Mouse (Mus musculus) kidney, embryonic 14.5 days (tissue): ENCODE data around the gene 6430531B16Rik. TPM values are rescaled to one million over a fixed set of nuclear protein-coding genes. Genes with fewer than 3 reads are reported as not detected.
A peak's percentile ranks its signal among the peaks of the same experiment; 100 is the strongest.

Experiments used
- ATAC-seq: fragments of 200-750 bp; cut with Nextera tagmentation; 2 replicates; pipeline ENCODE4 v1.8.0; 2017; ENCODE audit warnings: moderate number of reproducible peaks, mild to moderate bottlenecking, moderate TSS enrichment, moderate library complexity; ENCODE audit not compliant: low FRiP score, low TSS enrichment
- H3K27ac ChIP-seq: fragments of 300-500 bp; sonication (generic); 2 replicates; pipeline ENCODE4 v1.5.1; 2014; ENCODE audit warnings: low read depth, mild to moderate bottlenecking, low read length, moderate library complexity, mixed read lengths
- H3K27me3 ChIP-seq: fragments of 300-500 bp; sonication (generic); 2 replicates; pipeline ENCODE4 v1.6.1; 2014; ENCODE audit warnings: mild to moderate bottlenecking, low read length; ENCODE audit not compliant: control insufficient read depth, insufficient read depth
- H3K36me3 ChIP-seq: fragments of 300-500 bp; sonication (generic); 2 replicates; pipeline ENCODE4 v1.6.1; 2014; ENCODE audit warnings: low read length, mixed read lengths; ENCODE audit not compliant: control insufficient read depth, insufficient read depth
- H3K4me1 ChIP-seq: fragments of 300-500 bp; sonication (generic); 2 replicates; pipeline ENCODE4 v1.6.1; 2014; ENCODE audit warnings: low read length, mixed read lengths; ENCODE audit not compliant: control insufficient read depth, insufficient read depth
- H3K4me2 ChIP-seq: fragments of 300-500 bp; sonication (generic); replicated peaks from 2 replicates; pipeline ENCODE4 v1.6.1; 2014; ENCODE audit warnings: low read depth, mild to moderate bottlenecking, low read length
- H3K4me3 ChIP-seq: fragments of 300-500 bp; sonication (generic); 2 replicates; pipeline ENCODE4 v1.5.1; 2014; ENCODE audit warnings: mild to moderate bottlenecking, low read length
- H3K9ac ChIP-seq: fragments of 300-500 bp; sonication (generic); 2 replicates; pipeline ENCODE4 v1.6.1; 2014; ENCODE audit warnings: low read depth, mild to moderate bottlenecking, low read length, moderate library complexity
- H3K9me3 ChIP-seq: fragments of 300-500 bp; sonication (generic); 2 replicates; pipeline ENCODE4 v1.6.1; 2016; ENCODE audit warnings: low read length; ENCODE audit not compliant: control insufficient read depth
- WGBS: fragments of 180-500 bp; shearing (Covaris S2); extraction: QIAGEN DNeasy Blood & Tissue Kit; methylation state at CpG from one replicate; pipeline ENCODE4 v1.1.7; 2014; 5-methylcytosine and 5-hydroxymethylcytosine counted together
- polyA plus RNA-seq: library from polyadenylated mRNA; unstranded; fragments of >200 nt; fragmentation: Nextera tagmentation; extraction: Ambion mirVana; gene quantifications from 2 replicates; pipeline ENCODE4 v1.2.1, GENCODE M21; 2014

Gene 6430531B16Rik
- polyA plus RNA-seq, 1 experiment from 2014 or later: 0.55 TPM

DNA sequence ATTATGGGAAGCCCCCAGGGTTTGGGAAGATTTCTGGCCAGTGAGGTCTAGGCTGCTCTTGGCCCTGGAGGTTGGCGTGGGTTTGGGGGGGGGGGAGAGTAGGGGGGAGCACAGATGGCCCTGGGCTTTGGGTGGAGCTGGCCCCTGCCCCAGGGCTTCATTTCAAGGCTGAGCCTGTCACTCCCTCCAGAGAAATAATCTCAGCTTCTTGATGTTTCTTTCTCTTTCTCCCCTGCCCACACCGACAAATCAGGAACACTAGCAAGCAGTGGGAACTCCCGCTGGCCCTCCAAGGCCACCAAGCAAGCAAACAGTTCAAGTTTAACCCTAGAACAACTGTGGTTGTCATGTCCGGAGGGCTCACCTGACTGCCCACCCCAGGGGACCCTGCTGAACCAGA is 14.7 kb downstream of the 6430531B16Rik start:
- Histone ChIP-seq H3K27me3 (no peaks in the 10 kb centered on the region), H3K4me3 (no peak overlapping the region), H3K36me3 (no peaks in the 10 kb centered on the region), H3K4me1 (no peaks in the 10 kb centered on the region), H3K9ac (no peak overlapping the region), H3K4me2 (no peak overlapping the region), H3K9me3 (no peaks in the 10 kb centered on the region), H3K27ac (no peak overlapping the region)
- 60% methylated on average over 4 of the region's 4 CpGs for WGBS
- ATAC-seq: no peak

DNA sequence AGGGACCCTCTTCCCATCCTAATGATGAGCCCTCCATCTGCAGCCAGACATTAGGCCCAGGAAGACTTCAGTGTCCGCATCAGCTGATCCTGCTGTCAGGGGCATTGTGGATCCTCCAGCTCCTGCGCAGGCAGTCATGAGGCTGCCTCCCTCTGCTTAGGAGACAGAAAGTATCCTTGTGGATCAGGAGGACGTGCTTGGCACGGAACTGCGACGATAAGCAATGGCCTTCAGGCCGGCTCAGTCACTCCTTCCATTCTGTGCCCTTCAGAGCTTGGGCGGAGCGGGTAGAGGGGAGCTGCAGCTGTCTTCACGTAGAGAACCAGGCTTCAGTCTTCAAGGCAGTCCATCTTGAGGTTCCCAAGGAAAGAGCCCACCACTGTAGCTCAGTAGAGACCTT is 17.4 kb downstream of the 6430531B16Rik start:
- H3K9ac ChIP-seq: no peak overlapping the region
- no peak overlapping the region for H3K27ac ChIP-seq
- H3K27me3 ChIP-seq: no peaks in the 10 kb centered on the region; the same call in 1 of the 2 replicates
- ATAC-seq: no peak
- H3K4me3 ChIP-seq: no peak overlapping the region
- no peaks in the 10 kb centered on the region for H3K4me1 ChIP-seq
- WGBS: 88% methylated on average over 10 of the region's 10 CpGs
- no peaks in the 10 kb centered on the region for H3K36me3 ChIP-seq
- no peak overlapping the region for H3K4me2 ChIP-seq
- H3K9me3 ChIP-seq: no peaks in the 10 kb centered on the region

DNA sequence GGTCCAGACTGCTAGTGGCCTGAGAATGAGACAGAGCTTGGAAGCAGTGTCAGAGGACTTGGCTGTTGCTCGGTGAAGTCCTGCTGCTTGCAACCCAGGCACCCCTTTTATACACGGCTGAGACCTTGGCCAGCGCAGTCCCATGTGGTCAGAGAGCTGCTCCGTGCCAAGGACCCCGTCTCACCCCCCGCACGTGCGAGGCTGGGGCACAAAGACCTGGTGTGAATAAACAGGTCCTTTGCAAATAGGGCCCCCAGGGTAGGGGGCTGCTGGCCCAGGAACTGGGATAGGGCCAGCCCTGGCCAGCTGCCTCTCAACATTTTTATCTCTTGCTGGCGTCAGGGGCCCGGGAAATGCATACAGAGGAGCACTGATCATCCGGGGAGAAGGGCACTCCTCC is 20.6 kb downstream of the 6430531B16Rik start:
- WGBS: 44% methylated on average over 11 of the region's 11 CpGs
- Histone ChIP-seq H3K4me2 (no peak overlapping the region), H3K27me3 (no peaks in the 10 kb centered on the region; the same call in 1 of the 2 replicates), H3K27ac (no peak overlapping the region), H3K4me3 (no peak overlapping the region), H3K9me3 (no peaks in the 10 kb centered on the region), H3K36me3 (no peaks in the 10 kb centered on the region), H3K9ac (no peak overlapping the region), H3K4me1 (no peaks in the 10 kb centered on the region)
- ATAC-seq: no peak

DNA sequence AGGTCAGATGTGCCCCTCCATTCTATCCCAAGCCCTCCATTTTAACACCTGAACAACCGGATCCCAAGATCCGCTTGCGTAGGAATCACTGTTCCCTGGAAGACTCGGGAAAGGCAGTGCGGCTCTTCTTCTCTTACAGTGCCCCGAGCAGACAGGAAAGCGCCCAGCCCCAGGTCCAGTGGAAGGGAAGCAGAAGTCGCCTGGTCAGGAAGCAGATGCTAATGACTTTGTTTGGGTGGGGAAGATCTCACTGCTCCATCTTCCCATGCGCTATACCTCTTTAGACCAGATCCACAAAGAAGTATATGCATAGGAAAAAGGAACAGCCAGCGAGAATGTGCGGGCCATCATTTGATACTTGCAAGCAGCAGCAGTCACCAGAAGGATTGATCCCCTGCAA is 21.1 kb downstream of the 6430531B16Rik start:
- 59% methylated on average over 11 of the region's 11 CpGs for WGBS

DNA sequence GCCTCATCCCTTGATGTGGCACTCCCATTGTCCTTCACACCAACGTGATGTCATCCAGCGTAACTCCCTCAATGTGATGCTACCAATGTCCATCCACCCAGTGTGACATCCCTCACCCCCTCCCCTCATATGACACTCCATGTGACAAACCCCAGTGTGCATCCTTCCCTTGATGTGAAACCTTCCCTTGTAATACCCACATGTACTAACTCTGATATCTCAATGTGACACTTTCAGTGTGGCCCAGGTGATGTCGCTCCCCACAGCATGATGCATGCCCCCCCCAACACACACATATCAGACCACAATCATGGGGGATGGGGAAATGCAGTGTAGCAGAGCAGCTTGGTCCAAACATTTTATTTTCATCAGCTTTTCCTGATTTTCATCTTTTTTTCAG is 21.9 kb downstream of the 6430531B16Rik start:
- no peak overlapping the region for H3K27ac ChIP-seq
- 76% methylated on average over 3 of the region's 3 CpGs for WGBS
- ATAC-seq: no peak
- no peaks in the 10 kb centered on the region for H3K9me3 ChIP-seq
- H3K36me3 ChIP-seq: no peaks in the 10 kb centered on the region
- no peak overlapping the region for H3K9ac ChIP-seq
- no peak overlapping the region for H3K4me2 ChIP-seq
- H3K4me3 ChIP-seq: no peak overlapping the region
- no peaks in the 10 kb centered on the region; the same call in 1 of the 2 replicates for H3K27me3 ChIP-seq
- no peaks in the 10 kb centered on the region for H3K4me1 ChIP-seq

More for the DNA sequence above, 21.1 kb downstream of the 6430531B16Rik start:
- H3K27ac ChIP-seq: no peak overlapping the region
- H3K4me3 ChIP-seq: no peak overlapping the region
- no peaks in the 10 kb centered on the region for H3K36me3 ChIP-seq
- H3K4me1 ChIP-seq: no peaks in the 10 kb centered on the region
- no peak overlapping the region for H3K4me2 ChIP-seq
- H3K9ac ChIP-seq: no peak overlapping the region
- ATAC-seq: no peak
- H3K9me3 ChIP-seq: no peaks in the 10 kb centered on the region
- H3K27me3 ChIP-seq: no peaks in the 10 kb centered on the region; the same call in 1 of the 2 replicates

DNA sequence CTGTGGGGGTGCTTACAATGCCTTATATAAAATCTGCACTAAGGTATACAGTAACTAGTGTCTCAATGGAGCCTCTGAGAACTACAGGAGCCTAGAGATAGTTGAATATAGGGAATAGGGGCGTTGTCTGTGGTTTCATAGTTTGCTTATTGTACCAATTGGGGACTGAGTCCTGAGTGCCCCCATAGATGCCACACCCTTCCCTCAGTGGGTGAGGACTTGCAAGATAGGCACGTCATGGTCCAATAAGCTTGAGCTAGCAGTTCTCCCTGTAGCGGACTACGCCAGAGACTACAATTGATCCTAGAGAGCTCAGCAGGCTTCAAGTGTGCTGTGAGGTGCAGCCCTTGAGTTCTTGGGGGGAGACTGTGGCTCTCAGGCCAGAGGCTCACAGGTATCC is 23.1 kb downstream of the 6430531B16Rik start:
- H3K36me3 ChIP-seq: no peaks in the 10 kb centered on the region
- H3K9me3 ChIP-seq: no peaks in the 10 kb centered on the region
- H3K27me3 ChIP-seq: no peaks in the 10 kb centered on the region; the same call in 1 of the 2 replicates
- H3K4me1 ChIP-seq: no peaks in the 10 kb centered on the region
- WGBS: 74% methylated on average over 4 of the region's 4 CpGs
- H3K27ac ChIP-seq: no peak overlapping the region
- ATAC-seq: no peak
- no peak overlapping the region for H3K4me2 ChIP-seq
- no peak overlapping the region for H3K4me3 ChIP-seq
- no peak overlapping the region for H3K9ac ChIP-seq

DNA sequence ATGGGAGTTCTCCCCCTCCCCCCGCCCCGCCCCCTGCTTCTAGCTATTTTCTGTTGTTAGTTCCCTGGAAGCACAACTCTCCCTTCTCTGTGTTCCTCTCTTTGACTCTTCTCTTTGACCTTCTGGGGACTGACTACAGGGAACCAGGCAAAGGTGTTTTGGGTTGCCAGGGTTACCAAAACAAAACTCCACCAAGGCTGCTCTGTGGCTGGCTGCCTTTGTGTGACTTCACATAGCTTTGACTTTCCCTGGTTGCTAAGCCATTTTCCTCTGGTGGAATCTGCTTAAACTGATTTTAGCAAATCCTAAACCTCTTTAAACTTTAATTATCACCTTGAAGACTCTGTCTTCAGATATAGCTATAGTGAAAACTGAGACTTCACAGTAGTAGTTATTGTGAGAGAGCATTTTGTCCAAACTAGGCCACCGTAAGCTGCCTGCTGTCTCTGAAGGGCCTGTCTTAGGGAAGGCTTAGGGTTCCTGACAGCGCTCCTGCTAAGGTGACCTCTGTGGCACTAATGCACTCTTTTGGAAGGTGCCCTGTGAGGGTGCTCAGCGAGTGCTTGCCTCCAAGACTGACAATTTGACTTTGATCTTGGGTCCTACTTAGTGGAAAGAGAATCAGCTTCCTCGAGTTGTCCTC is 26.4 kb downstream of the 6430531B16Rik start:
- Histone ChIP-seq H3K4me1 (no peaks in the 10 kb centered on the region), H3K9ac (no peak overlapping the region), H3K27me3 (peaks cover under 1% of the 10 kb centered on the region), H3K27ac (no peak overlapping the region), H3K4me3 (no peak overlapping the region), H3K36me3 (no peaks in the 10 kb centered on the region), H3K4me2 (no peak overlapping the region), H3K9me3 (no peaks in the 10 kb centered on the region)
- ATAC-seq: no peak
- 65% methylated on average over 6 of the region's 6 CpGs for WGBS

DNA sequence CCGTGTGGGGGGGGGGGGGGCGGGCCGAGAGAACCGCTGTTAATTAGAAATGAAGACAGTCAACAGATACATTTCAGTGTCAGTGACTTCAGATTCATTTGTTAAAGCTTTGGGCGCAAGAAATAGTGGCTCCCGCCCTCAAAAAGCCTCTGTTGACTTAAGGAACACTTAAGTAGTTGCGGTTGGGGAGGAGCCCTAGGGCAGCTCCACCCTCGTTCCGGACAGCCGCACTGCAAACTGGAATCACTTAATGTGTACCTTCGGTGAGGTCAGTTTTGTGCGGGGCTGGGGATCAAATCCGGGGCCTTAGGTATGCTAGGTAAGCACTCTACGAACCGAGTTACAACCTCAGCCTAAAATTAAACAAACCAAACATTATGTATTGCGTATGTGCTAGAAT is 27.5 kb downstream of the 6430531B16Rik start:
- peak overlapping the region; percentile 60 for H3K4me2 ChIP-seq
- no peaks in the 10 kb centered on the region for H3K36me3 ChIP-seq
- H3K27ac ChIP-seq: no peak overlapping the region
- 5% methylated on average over 14 of the region's 16 CpGs for whole genome bisulfite sequencing
- ATAC-seq: no peak
- peak overlapping the region; percentile 49 for H3K4me3 ChIP-seq
- no peaks in the 10 kb centered on the region for H3K9me3 ChIP-seq
- H3K27me3 ChIP-seq: peaks cover 8% of the 10 kb centered on the region
- no peaks in the 10 kb centered on the region for H3K4me1 ChIP-seq
- peak overlapping the region; percentile 32; the same call in 1 of the 2 replicates for H3K9ac ChIP-seq

DNA sequence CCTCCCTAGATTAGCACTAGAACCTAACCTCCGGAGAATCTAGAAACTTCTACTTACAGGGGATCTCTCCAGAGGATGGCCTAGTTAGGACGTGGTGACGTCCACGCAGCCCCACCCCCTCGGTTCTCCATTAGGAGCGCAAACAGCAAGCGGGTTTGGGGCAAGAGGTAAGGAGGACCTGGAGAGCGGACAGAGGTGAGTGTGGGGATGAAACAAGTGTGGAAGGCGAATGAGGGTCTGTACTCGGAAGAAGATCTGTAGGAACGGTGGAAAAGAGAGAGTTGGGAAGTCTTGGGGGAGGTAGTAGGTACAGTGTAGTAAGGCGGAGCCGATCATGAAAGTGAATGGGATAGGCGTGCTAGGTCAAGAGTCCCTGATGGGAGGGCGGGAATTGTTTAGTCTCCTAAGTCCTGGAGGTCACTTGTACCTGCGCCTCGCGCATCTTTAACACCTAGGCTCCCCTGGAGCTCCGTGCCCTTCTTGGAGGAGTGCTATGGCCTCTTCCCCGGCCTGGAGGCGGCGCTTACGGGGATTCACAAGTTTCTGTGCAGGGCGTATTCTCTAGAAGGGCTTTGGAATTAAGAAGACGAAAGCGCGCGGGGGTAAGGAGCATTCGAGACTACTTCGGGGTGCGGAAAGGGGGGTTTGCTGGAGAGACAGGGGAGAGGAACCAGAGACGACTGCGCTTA is 28.1 kb downstream of the 6430531B16Rik start:
- Histone ChIP-seq H3K9me3 (no peaks in the 10 kb centered on the region), H3K36me3 (no peaks in the 10 kb centered on the region), H3K4me1 (no peaks in the 10 kb centered on the region), H3K9ac (peak overlapping the region; percentile 32), H3K4me3 (peak overlapping the region; percentile 49), H3K4me2 (peak overlapping the region; percentile 60), H3K27me3 (peaks cover 14% of the 10 kb centered on the region), H3K27ac (no peak overlapping the region)
- ATAC-seq: peak; percentile 82
- under 1% methylated on average over 33 of the region's 33 CpGs for WGBS
